Mouse (Mus musculus) midbrain, embryonic 11.5 days (tissue): Measurements from ENCODE around the gene Clrn3. TPM values are rescaled to one million over a fixed set of nuclear protein-coding genes. Genes with fewer than 3 reads are reported as not detected.
A peak's percentile ranks its signal among the peaks of the same experiment; 100 is the strongest.

Experiments used
- ATAC-seq: fragments of 200-750 bp; cut with Nextera tagmentation; 2 replicates; pipeline ENCODE4 v1.8.0; 2017; ENCODE audit warnings: moderate TSS enrichment, moderate library complexity; ENCODE audit not compliant: low FRiP score
- DNase-seq: peaks from one replicate; pipeline ENCODE4 v3.0.0; 2015; ENCODE audit warnings: low spot score; ENCODE audit errors: missing footprints
- H3K27ac ChIP-seq: fragments of 300-500 bp; sonication (generic); 2 replicates; pipeline ENCODE4 v1.5.1; 2014; ENCODE audit warnings: low read depth, low read length
- H3K27me3 ChIP-seq: fragments of 300-500 bp; sonication (generic); 2 replicates; pipeline ENCODE4 v1.6.1; 2014; ENCODE audit warnings: mild to moderate bottlenecking, low read length, moderate library complexity, mixed read lengths; ENCODE audit not compliant: control insufficient read depth, insufficient read depth
- H3K36me3 ChIP-seq: fragments of 300-500 bp; sonication (generic); 2 replicates; pipeline ENCODE4 v1.6.1; 2014; ENCODE audit warnings: mild to moderate bottlenecking, low read length, moderate library complexity, mixed read lengths; ENCODE audit not compliant: control insufficient read depth, insufficient read depth
- H3K4me1 ChIP-seq: fragments of 300-500 bp; sonication (generic); 2 replicates; pipeline ENCODE4 v1.6.1; 2014; ENCODE audit warnings: low read length; ENCODE audit not compliant: control insufficient read depth, insufficient read depth
- H3K4me2 ChIP-seq: fragments of 300-500 bp; sonication (generic); 2 replicates; pipeline ENCODE4 v1.6.1; 2014; ENCODE audit warnings: mild to moderate bottlenecking, moderate library complexity
- H3K4me3 ChIP-seq: fragments of 300-500 bp; sonication (generic); 2 replicates; pipeline ENCODE4 v1.5.1; 2014; ENCODE audit warnings: low read depth, low read length
- H3K9ac ChIP-seq: fragments of 300-500 bp; sonication (generic); 2 replicates; pipeline ENCODE4 v1.6.1; 2014; ENCODE audit warnings: low read length
- H3K9me3 ChIP-seq: fragments of 300-500 bp; sonication (generic); 2 replicates; pipeline ENCODE4 v1.6.1; 2016; ENCODE audit warnings: low read length; ENCODE audit not compliant: control insufficient read depth
- WGBS: fragments of 180-500 bp; shearing (Covaris S2); extraction: QIAGEN DNeasy Blood & Tissue Kit; methylation state at CpG from one replicate; pipeline ENCODE4 v1.1.7; 2014; 5-methylcytosine and 5-hydroxymethylcytosine counted together
- polyA plus RNA-seq: library from polyadenylated mRNA; unstranded; fragments of >200 nt; fragmentation: Nextera tagmentation; extraction: Ambion mirVana; gene quantifications from 2 replicates; pipeline ENCODE4 v1.2.1, GENCODE M21; 2014

The Clrn3 gene
- polyA plus RNA-seq, 1 experiment from 2014 or later = not detected

GRCm38 (mm10) chr7:135542235-135542634, 13.8 kb upstream of the Clrn3 start:
- Histone ChIP-seq H3K4me1 (peaks cover 5% of the 10 kb centered on the region), H3K9ac (no peak overlapping the region), H3K4me2 (no peak overlapping the region), H3K36me3 (no peaks in the 10 kb centered on the region), H3K4me3 (no peak overlapping the region), H3K27ac (no peak overlapping the region), H3K9me3 (no peaks in the 10 kb centered on the region), H3K27me3 (peaks cover 8% of the 10 kb centered on the region)
- WGBS = 83% methylated on average over 3 of the region's 3 CpGs
- peak; percentile 59 for DNase-seq
- no peak for ATAC-seq

- no peak overlapping the region for H3K9ac ChIP-seq
- H3K4me3 ChIP-seq = no peak overlapping the region
- H3K27ac ChIP-seq = no peak overlapping the region
- H3K36me3 ChIP-seq = no peaks in the 10 kb centered on the region
- no peaks in the 10 kb centered on the region for H3K9me3 ChIP-seq
- peaks cover 5% of the 10 kb centered on the region for H3K4me1 ChIP-seq
- DNase-seq (peak; percentile 44), ATAC-seq (no peak)
- no peak overlapping the region for H3K4me2 ChIP-seq
- peaks cover 8% of the 10 kb centered on the region for H3K27me3 ChIP-seq
- 83% methylated on average over 2 of the region's 2 CpGs for WGBS
Measured at GRCm38 (mm10) chr7:135539429-135539828, 11.0 kb upstream of the Clrn3 start.

GRCm38 (mm10) chr7:135537948-135538741, 9.7 kb upstream of the Clrn3 start:
- no peak for ATAC-seq
- DNase-seq = peak; percentile 94
- Histone ChIP-seq H3K9me3 (no peaks in the 10 kb centered on the region), H3K4me2 (peak overlapping the region; percentile 83), H3K4me3 (peak overlapping the region; percentile 42), H3K4me1 (peaks cover 5% of the 10 kb centered on the region), H3K27ac (no peak overlapping the region), H3K36me3 (no peaks in the 10 kb centered on the region), H3K27me3 (peaks cover 8% of the 10 kb centered on the region), H3K9ac (peak overlapping the region; percentile 4)
- 1% methylated on average over 68 of the region's 71 CpGs for WGBS

GRCm38 (mm10) chr7:135537341-135537901, 9.0 kb upstream of the Clrn3 start, which contains the start of gene Ptpre:
Ptpre (plus strand) TSS chr7:135537481.
- Histone ChIP-seq H3K27me3 (peaks cover 8% of the 10 kb centered on the region), H3K9me3 (no peaks in the 10 kb centered on the region), H3K4me2 (peak within 1 kb of the TSS; percentile 83), H3K27ac (no peak within 1 kb of the TSS), H3K4me1 (peaks cover 5% of the 10 kb centered on the region), H3K36me3 (no peaks in the 10 kb centered on the region), H3K4me3 (peak within 1 kb of the TSS; percentile 42), H3K9ac (peak within 1 kb of the TSS; percentile 4)
- 5% methylated on average over 27 of the region's 28 CpGs for whole genome bisulfite sequencing
- ATAC-seq (peak; percentile 94), DNase-seq (peak; percentile 98)

- H3K9ac ChIP-seq = no peak overlapping the region
- H3K4me3 ChIP-seq = no peak overlapping the region
- no peak for ATAC-seq
- no peak overlapping the region for H3K4me2 ChIP-seq
- H3K9me3 ChIP-seq = no peaks in the 10 kb centered on the region
- peaks cover 5% of the 10 kb centered on the region for H3K4me1 ChIP-seq
- WGBS = 85% methylated on average over 3 of the region's 3 CpGs
- peaks cover 8% of the 10 kb centered on the region for H3K27me3 ChIP-seq
- H3K27ac ChIP-seq = no peak overlapping the region
- H3K36me3 ChIP-seq = no peaks in the 10 kb centered on the region
- DNase-seq = no peak
Measured at GRCm38 (mm10) chr7:135535908-135536307, 7.5 kb upstream of the Clrn3 start.

GRCm38 (mm10) chr7:135534548-135535189, 6.2 kb upstream of the Clrn3 start:
- no peak overlapping the region for H3K27ac ChIP-seq
- H3K4me3 ChIP-seq = no peak overlapping the region
- H3K9ac ChIP-seq = no peak overlapping the region
- DNase-seq (no peak), ATAC-seq (no peak)
- no peaks in the 10 kb centered on the region for H3K36me3 ChIP-seq
- H3K4me1 ChIP-seq = peaks cover 5% of the 10 kb centered on the region
- no peaks in the 10 kb centered on the region for H3K9me3 ChIP-seq
- no peak overlapping the region for H3K4me2 ChIP-seq
- 69% methylated on average over 2 of the region's 2 CpGs for WGBS
- H3K27me3 ChIP-seq = peaks cover 8% of the 10 kb centered on the region

- Histone ChIP-seq H3K27me3 (no peaks in the 10 kb centered on the region), H3K9ac (no peak overlapping the region), H3K4me2 (no peak overlapping the region), H3K4me1 (no peaks in the 10 kb centered on the region), H3K36me3 (no peaks in the 10 kb centered on the region), H3K27ac (no peak overlapping the region), H3K4me3 (no peak overlapping the region), H3K9me3 (no peaks in the 10 kb centered on the region)
- ATAC-seq = no peak
- no peak for DNase-seq
- 81% methylated on average over 2 of the region's 2 CpGs for WGBS
Measured at GRCm38 (mm10) chr7:135529068-135529467, 614 bp upstream of the Clrn3 start.

- no peaks in the 10 kb centered on the region for H3K4me1 ChIP-seq
- H3K4me3 ChIP-seq = no peak overlapping the region
- DNase-seq (no peak), ATAC-seq (no peak)
- no peaks in the 10 kb centered on the region for H3K36me3 ChIP-seq
- H3K4me2 ChIP-seq = no peak overlapping the region
- no peak overlapping the region for H3K27ac ChIP-seq
- H3K9ac ChIP-seq = no peak overlapping the region
- no peaks in the 10 kb centered on the region for H3K27me3 ChIP-seq
- H3K9me3 ChIP-seq = no peaks in the 10 kb centered on the region
- 67% methylated on average over 3 of the region's 3 CpGs for WGBS
Measured at GRCm38 (mm10) chr7:135527169-135527568, 1.3 kb downstream of the Clrn3 start.

- DNase-seq = no peak
- Histone ChIP-seq H3K36me3 (no peaks in the 10 kb centered on the region), H3K9ac (no peak overlapping the region), H3K4me2 (no peak overlapping the region), H3K4me3 (no peak overlapping the region), H3K27ac (no peak overlapping the region), H3K9me3 (no peaks in the 10 kb centered on the region), H3K4me1 (peaks cover 4% of the 10 kb centered on the region), H3K27me3 (no peaks in the 10 kb centered on the region)
- 85% methylated on average over 3 of the region's 3 CpGs for WGBS
- no peak for ATAC-seq
Measured at GRCm38 (mm10) chr7:135526574-135527152, 1.8 kb downstream of the Clrn3 start.
